Mouse (Mus musculus): Measurements from ENCODE around the gene Selenov. TPM values are rescaled to one million over a fixed set of nuclear protein-coding genes. Genes with fewer than 3 reads are reported as not detected.

The Selenov gene
- total and polyA plus RNA-seq, 2 experiments, result not detected

DNA sequence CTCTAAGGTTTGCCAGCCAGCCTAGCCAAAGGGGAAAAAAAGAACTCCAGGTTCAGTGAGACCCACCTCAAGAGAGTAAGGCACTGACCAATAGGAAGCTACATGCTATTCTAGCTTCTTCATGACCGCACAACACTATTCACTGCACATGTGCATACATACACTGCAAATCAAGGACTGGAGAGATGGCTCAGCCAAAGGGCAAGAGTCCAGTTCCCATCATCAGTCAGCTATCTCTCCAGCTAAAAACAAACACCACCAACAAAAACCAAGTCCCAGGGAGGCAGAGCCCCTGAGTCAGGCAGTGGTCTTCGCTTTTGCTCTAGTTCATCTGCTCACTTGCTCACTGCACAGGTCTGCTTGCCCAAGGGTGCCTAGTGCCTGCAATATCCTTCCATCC, 37.3 kb upstream of the Selenov start:
- TF ChIP-seq POLR2A (IDR thresholded peaks at IDR 0.05; ENCODE audit: extremely low read depth, insufficient read depth, low read length) (no peak), CTCF (IDR thresholded peaks at IDR 0.05; ENCODE audit: low read depth, low read length) (no peak)
- WGBS, result 59% methylated on average over 2 of the region's 2 CpGs
- Histone ChIP-seq H3K27me3 (ENCODE audit: control insufficient read depth, insufficient read depth, low read length) (no peaks in the 10 kb centered on the region), H3K27ac (replicated peaks; ENCODE audit: insufficient read depth, low read depth, low read length) (no peak overlapping the region), H3K4me1 (ENCODE audit: control insufficient read depth, insufficient read depth, low read length) (no peaks in the 10 kb centered on the region), H3K36me3 (ENCODE audit: control insufficient read depth, insufficient read depth, low read length) (peaks cover 61% of the 10 kb centered on the region), H3K79me2 (ENCODE audit: control insufficient read depth, insufficient read depth, low read length) (peaks cover 2% of the 10 kb centered on the region; the same call in 1 of the 2 replicates), H3K4me3 (ENCODE audit: insufficient read depth, low read depth, low read length) (no peak overlapping the region), H3K9ac (ENCODE audit: low read depth, low read length) (no peak overlapping the region)
- DNase-seq (ENCODE audit: extremely low read depth, low read depth, low spot score), result no peak

DNA sequence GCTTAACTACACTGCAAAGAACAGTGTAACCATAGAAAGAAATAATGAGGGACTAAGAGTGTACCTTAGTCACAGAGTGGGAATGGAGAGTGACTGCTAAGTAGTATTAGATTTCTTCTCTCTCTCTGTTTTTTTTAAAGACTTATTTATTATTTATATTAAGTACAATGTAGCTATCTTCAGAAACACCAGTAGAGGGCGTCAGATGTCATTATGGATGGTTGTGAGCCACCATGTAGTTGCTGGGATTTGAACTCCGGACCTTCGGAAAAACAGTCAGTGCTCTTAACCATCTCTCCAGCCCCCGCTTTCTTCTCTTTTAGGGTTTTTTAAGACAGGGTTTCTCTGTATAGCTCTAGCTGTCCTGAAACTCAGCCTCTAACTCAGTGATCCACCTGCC, 35.5 kb upstream of the Selenov start:
- Histone ChIP-seq H3K79me2 (ENCODE audit: control insufficient read depth, insufficient read depth, low read length) (no peaks in the 10 kb centered on the region; the same call in 1 of the 2 replicates), H3K36me3 (ENCODE audit: control insufficient read depth, insufficient read depth, low read length) (peaks cover 69% of the 10 kb centered on the region), H3K27me3 (ENCODE audit: control insufficient read depth, insufficient read depth, low read length) (no peaks in the 10 kb centered on the region), H3K4me1 (ENCODE audit: control insufficient read depth, insufficient read depth, low read length) (no peaks in the 10 kb centered on the region), H3K9ac (ENCODE audit: low read depth, low read length) (no peak overlapping the region), H3K27ac (replicated peaks; ENCODE audit: insufficient read depth, low read depth, low read length) (no peak overlapping the region), H3K4me3 (ENCODE audit: insufficient read depth, low read depth, low read length) (no peak overlapping the region)
- WGBS, result 86% methylated on average over 4 of the region's 4 CpGs
- TF ChIP-seq POLR2A (IDR thresholded peaks at IDR 0.05; ENCODE audit: extremely low read depth, insufficient read depth, low read length), result no peak
- 0 out of 2 replicates have a peak, but pooled peaks have one; percentile 6 for TF ChIP-seq CTCF (IDR thresholded peaks at IDR 0.05; ENCODE audit: low read depth, low read length)
- no peak for DNase-seq (ENCODE audit: extremely low read depth, low read depth, low spot score)

DNA sequence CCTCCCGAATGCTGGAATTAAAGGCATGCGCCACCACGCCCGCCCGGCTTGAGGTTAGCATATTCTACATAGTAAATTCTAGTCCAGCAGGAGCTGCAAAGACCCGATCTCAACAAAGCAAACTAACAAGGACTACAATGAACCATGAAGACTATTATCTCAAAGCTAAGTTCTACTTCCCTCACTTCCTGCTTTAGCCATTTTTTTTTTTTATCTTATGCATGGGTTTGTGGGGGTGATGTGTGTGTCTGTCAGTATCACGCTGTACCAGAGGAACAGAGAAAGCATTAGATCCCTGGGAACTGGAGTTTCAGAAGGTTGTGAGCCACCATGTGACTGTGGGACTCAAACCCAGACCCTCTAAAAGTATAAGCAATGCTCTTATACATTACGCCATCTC, 34.3 kb upstream of the Selenov start:
- H3K36me3 ChIP-seq (ENCODE audit: control insufficient read depth, insufficient read depth, low read length), result peaks cover 63% of the 10 kb centered on the region
- no peak for TF ChIP-seq POLR2A (IDR thresholded peaks at IDR 0.05; ENCODE audit: extremely low read depth, insufficient read depth, low read length)
- 94% methylated on average over 8 of the region's 8 CpGs for WGBS
- no peak for DNase-seq (ENCODE audit: extremely low read depth, low read depth, low spot score)
- H3K27ac ChIP-seq (replicated peaks; ENCODE audit: insufficient read depth, low read depth, low read length), result no peak overlapping the region
- no peaks in the 10 kb centered on the region for H3K27me3 ChIP-seq (ENCODE audit: control insufficient read depth, insufficient read depth, low read length)
- no peaks in the 10 kb centered on the region for H3K4me1 ChIP-seq (ENCODE audit: control insufficient read depth, insufficient read depth, low read length)
- no peaks in the 10 kb centered on the region for H3K79me2 ChIP-seq (ENCODE audit: control insufficient read depth, insufficient read depth, low read length)
- no peak overlapping the region for H3K9ac ChIP-seq (ENCODE audit: low read depth, low read length)
- H3K4me3 ChIP-seq (ENCODE audit: insufficient read depth, low read depth, low read length), result no peak overlapping the region

DNA sequence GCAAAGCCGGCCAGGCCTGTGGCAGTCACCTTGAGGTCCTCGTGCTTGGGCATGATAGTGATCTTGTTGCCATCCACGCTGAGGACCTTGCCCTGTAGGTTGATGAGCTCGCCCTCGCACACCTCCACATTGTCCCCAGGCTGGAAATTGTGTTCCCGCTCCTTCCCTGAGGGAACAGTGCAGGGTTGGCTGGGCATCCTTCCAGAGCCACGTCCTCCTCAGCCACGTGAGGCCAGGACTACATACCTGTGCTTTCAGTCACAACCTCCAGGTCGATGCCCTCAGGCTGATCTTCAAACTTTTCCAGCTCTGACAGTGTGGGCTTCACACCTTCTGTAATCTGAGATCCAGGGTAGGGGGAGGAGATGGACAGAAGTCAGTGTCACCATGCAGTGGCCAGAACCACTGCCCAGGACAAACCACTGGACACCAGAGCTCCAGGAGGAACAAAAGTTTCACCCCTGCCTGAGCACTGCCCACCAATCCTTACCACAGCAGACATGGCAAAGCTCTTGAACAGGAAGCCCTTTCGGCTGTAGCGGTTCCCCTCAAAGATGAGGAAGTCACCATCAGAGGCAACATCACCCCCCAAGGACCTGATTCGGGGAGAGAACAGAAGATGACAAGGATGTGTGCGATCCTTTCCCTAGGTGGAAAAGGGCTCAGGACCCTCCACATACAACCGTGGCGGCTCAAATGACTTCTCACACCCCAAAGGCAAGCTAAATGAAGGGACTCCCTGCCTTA, 31.2 kb upstream of the Selenov start:
- WGBS, result 57% methylated on average over 15 of the region's 15 CpGs
- Histone ChIP-seq H3K27me3 (ENCODE audit: control insufficient read depth, insufficient read depth, low read length) (no peaks in the 10 kb centered on the region), H3K9ac (ENCODE audit: low read depth, low read length) (no peak overlapping the region), H3K27ac (replicated peaks; ENCODE audit: insufficient read depth, low read depth, low read length) (no peak overlapping the region), H3K4me3 (ENCODE audit: insufficient read depth, low read depth, low read length) (no peak overlapping the region), H3K79me2 (ENCODE audit: control insufficient read depth, insufficient read depth, low read length) (no peaks in the 10 kb centered on the region), H3K4me1 (ENCODE audit: control insufficient read depth, insufficient read depth, low read length) (no peaks in the 10 kb centered on the region), H3K36me3 (ENCODE audit: control insufficient read depth, insufficient read depth, low read length) (peaks cover 66% of the 10 kb centered on the region)
- peak; percentile 58 for DNase-seq (ENCODE audit: extremely low read depth, low read depth, low spot score)
- TF ChIP-seq CTCF (IDR thresholded peaks at IDR 0.05; ENCODE audit: low read depth, low read length) (no peak), POLR2A (IDR thresholded peaks at IDR 0.05; ENCODE audit: extremely low read depth, insufficient read depth, low read length) (no peak)

DNA sequence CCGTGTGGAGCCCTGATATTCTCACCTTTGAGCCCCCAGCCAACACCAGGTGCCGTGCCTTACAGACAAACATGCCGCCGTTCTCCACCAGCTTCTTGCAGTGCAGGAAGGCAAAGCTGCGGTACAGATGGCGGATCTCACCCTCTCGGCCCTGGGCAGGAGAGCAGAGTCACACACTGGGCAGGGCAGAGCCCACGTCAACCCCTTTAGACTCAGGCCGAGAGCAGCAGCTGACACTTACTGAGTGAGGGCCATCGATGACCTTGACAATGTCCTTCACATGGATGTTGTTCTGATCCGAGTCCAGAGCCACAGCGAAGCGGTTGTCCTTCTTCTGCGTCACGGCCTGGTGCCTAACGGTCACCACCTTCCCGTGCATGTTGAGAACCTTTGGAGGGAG, 27.7 kb upstream of the Selenov start:
- 94% methylated on average over 17 of the region's 17 CpGs for WGBS
- no peak overlapping the region for H3K9ac ChIP-seq (ENCODE audit: low read depth, low read length)

DNA sequence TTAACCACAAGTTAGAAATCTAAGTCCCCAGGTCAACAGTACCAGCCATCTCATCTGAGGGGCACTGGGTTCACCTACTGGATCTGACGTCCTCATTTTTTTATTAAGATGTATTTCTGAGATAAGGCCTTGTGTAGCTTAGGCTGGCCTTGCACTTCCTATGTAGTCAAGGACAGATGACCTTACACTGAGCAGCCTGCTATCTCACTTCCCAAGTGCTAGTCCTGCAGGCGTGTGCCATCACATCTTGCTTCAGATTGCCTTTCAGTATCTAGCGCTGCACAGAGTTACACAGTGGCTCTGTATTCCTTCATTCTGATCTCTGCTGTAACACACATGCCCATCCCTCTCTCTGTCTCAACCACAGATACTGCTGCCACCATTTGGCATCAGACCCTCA, 27.1 kb upstream of the Selenov start:
- Histone ChIP-seq H3K4me3 (ENCODE audit: insufficient read depth, low read depth, low read length) (no peak overlapping the region), H3K36me3 (ENCODE audit: control insufficient read depth, insufficient read depth, low read length) (peaks cover 55% of the 10 kb centered on the region), H3K9ac (ENCODE audit: low read depth, low read length) (no peak overlapping the region), H3K27ac (replicated peaks; ENCODE audit: insufficient read depth, low read depth, low read length) (no peak overlapping the region), H3K27me3 (ENCODE audit: control insufficient read depth, insufficient read depth, low read length) (no peaks in the 10 kb centered on the region), H3K4me1 (ENCODE audit: control insufficient read depth, insufficient read depth, low read length) (no peaks in the 10 kb centered on the region), H3K79me2 (ENCODE audit: control insufficient read depth, insufficient read depth, low read length) (no peaks in the 10 kb centered on the region)
- DNase-seq (ENCODE audit: extremely low read depth, low read depth, low spot score), result no peak
- TF ChIP-seq POLR2A (IDR thresholded peaks at IDR 0.05; ENCODE audit: extremely low read depth, insufficient read depth, low read length), result no peak
- TF ChIP-seq CTCF (IDR thresholded peaks at IDR 0.05; ENCODE audit: low read depth, low read length), result no peak
- 89% methylated on average over 3 of the region's 3 CpGs for WGBS

More for the DNA sequence above, 27.7 kb upstream of the Selenov start:
- Histone ChIP-seq H3K79me2 (ENCODE audit: control insufficient read depth, insufficient read depth, low read length) (no peaks in the 10 kb centered on the region), H3K27ac (replicated peaks; ENCODE audit: insufficient read depth, low read depth, low read length) (no peak overlapping the region), H3K4me1 (ENCODE audit: control insufficient read depth, insufficient read depth, low read length) (no peaks in the 10 kb centered on the region), H3K36me3 (ENCODE audit: control insufficient read depth, insufficient read depth, low read length) (peaks cover 62% of the 10 kb centered on the region), H3K4me3 (ENCODE audit: insufficient read depth, low read depth, low read length) (no peak overlapping the region), H3K27me3 (ENCODE audit: control insufficient read depth, insufficient read depth, low read length) (no peaks in the 10 kb centered on the region)
- no peak for DNase-seq (ENCODE audit: extremely low read depth, low read depth, low spot score)
- no peak for TF ChIP-seq CTCF (IDR thresholded peaks at IDR 0.05; ENCODE audit: low read depth, low read length)
- TF ChIP-seq POLR2A (IDR thresholded peaks at IDR 0.05; ENCODE audit: extremely low read depth, insufficient read depth, low read length), result no peak

Measured in liver, adult 2 months (tissue).